Mouse (Mus musculus) urinary bladder, adult 2 months (tissue): ENCODE results near the gene Nap1l2. TPM values are rescaled to one million over a fixed set of nuclear protein-coding genes. Genes with fewer than 3 reads are reported as not detected.
"Not testable (repeated sequence)": the region's sequence is repeated elsewhere in the genome, so short reads cannot be mapped to it uniquely, and the experiment has no call there.

Source experiments
- DNase-seq: peaks from one replicate; pipeline ENCODE4 v3.0.0; 2022; ENCODE audit warnings: low spot score
- polyA plus RNA-seq: library from polyadenylated mRNA; depleted of rRNA; stranded (reverse); fragments of >200 nt; gene quantifications from 2 replicates; pipeline ENCODE4 v1.2.3, GENCODE M21; 2012; rRNA removed

Nap1l2 gene
- polyA plus RNA-seq, result 0.30 and 0.31 TPM in 2 replicates

DNA sequence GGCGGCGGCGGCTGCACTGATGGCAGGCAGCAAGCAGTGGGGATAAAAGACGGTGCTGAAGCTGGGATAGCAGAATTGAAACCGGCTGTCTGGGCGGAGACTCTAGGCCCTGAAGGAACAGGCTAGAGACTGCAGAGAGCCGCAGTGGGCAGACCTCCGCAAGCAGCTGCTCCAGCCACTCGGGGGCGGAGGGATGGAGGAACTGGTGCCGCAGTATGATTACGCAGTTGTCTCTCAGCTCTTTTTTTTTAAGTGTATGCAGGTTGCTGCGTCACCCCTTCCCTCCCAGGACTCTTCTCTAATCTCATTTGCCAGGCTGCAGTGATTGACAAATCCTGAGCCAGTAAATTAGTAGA, at the start of gene Nap1l2:
TSS of gene Nap1l2 (minus strand) at position 210 of the 356 bp plus-strand sequence.
- DNase-seq, result no peak

DNA sequence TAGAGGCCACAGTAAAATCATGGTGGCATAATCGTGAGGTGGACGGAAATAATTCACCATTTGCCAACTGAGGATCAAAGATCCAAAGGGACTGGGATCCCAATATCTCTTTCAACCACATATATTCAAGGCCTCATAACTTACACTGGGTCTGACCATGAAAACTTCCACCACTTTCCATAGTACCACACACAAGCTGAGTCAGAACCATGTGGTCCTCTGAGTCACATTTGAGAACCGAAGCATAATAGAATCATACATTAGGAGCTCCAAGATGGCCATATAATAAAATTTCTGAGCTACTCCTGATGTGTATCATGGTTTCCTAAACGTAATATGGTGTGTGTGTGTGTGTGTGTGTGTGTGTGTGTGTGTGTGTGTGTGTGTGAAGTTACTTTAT, 28.8 kb upstream of the Nap1l2 start:
- DNase-seq, result no peak

DNA sequence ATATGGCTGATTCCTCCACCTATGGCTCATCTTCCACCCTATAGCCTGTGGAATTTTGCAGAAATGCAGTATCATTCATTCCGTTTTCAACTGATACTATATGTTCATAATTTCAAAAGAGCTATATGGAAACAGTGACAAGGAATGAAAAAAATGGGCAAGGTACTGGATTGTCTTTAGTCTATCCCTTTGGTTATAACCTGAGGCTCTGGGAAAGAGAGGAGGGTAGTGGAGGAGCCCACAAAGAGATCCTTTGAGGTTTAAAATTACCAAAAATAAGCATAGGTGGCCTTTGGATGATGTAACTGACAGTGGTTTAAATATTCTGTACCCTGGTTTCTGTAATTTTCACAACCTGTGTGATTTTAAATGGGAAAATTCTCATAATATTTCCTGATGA, 389 bp upstream of the Nap1l2 start:
- DNase-seq, result no peak

DNA sequence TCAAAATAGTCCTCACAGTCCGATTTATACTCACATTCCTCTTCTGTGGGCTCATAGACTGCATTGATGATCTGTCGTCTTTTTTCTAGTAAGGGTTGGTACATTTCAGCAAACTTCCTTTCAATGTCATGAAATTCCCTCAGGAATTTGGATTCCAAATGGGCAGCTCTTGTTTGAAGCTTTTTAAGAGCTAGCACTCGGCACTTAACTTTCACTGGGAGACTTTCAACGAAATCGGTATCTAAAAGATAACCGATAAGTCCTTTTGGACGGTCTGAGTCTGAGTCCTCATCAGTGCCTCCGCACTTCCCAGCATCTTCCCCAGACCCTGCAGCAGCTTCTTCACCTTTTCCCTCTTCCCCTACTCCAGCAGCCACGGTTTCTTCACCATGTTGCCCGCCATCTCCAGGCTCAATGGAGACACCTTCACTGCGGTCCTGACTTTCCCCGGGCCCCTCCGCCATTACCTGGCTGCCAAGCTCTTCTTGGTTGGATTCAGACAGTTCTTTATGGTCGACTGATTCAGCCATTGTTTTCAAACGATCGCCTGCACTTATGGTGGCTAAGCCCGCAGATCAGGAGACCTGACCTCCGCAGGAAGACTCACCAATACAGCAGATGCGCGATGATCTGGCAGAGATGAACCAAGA, 534 bp downstream of the Nap1l2 start:
- DNase-seq, result no peak

DNA sequence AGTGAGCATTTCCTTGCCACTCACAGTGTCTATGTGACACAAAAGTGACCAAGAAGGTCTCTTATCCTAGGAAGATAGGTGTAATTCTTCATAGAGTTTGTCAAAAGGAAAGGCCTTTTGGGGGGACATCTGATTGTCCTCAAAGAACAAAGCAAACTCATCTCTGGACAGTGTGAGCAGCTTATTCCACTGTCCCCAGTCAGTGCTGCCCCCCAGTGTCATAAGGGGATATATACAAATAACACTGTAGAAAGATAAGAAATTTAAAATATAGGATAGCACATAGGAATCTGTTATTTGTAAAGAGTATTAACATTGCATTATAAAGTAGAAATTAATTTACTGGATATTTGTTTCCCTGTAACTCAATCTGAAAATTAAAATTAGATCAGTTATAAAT, 2.9 kb downstream of the Nap1l2 start:
- no peak for DNase-seq

DNA sequence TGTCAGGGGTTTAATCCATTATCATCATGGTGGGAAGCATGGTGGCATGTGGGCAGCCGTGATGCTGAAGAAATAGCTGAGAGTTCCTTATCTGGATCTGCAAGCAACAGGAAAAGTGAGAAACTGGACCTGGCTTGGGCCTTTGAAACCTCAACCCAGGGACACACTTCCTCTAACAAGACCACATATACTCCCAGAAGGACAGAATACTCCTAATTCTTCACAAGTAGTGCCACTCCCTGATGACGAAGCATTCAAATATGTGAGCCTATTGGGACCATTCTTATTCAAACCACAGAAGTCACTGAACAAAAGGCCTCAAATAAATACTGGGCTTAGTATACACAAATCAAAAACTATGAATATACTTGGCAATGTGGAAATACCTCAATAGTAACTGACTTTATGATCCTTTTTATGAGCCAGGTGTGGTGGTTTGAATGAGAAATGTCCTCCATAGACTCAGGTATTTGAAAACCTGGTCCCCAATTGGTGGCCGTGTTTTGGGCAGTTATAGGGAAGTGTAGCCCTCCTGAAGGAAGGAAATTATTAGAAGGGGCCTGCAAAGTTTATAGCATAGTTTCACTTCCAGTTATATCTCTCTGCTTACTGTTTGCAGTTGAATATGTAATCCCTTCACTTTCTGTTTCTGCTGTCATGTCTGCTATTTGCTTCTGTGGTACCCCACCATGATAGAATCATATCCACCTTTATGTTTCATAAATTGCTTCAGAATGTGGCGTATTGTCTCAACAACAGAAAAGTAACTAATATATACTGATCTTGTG, 6.5 kb downstream of the Nap1l2 start:
- no peak for DNase-seq

DNA sequence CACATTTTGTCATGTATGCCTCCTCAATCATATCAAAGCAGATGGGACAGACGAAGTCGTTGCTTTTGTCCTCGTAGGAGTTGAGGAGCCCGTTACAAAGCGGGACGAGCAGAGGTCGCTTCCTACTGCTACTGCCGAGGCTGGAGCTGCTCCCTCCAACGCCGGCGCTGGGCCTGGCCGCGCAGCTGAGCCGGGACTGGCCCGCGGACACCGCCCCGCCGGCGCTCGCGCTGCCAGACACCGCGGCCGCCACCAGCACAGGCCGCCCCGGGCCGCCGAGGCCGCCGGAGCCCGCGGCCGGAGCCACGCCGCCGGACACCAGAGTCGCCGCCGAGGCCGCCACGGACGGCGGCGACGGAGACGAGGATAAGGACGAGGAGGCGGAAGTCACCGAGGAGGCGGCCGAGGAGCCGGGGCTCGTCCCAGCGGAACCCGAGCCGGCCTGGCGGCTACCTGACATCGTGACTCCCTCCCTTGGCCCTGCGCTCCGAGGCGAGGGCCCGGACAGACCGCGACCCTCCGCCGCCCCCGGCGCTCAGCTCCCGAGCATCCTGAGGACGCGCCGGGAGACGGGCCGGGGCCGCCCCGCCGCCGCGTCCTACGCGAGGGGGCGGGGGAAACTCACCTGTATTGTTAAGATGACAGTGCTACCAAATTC, 21.4 kb downstream of the Nap1l2 start:
- DNase-seq, result not testable (repeated sequence)

DNA sequence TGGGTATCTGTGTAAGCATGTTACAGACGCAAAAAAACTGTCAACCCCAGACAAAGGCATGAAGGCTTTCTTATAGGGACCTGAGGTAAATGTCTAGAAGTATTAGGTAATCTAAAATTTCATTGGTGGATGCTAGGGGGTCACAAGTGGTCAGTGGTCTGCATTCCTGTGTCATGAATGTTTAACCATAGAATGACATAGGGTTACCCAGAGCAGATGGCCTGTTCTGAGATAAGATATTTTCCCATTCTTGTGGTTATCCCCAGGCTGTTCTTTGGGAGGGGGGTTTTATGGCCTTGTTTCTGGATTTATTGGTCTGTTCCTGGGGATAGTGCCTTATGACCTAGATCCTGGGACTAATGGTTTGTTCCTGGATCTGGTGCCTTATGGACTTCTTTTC, 30.3 kb downstream of the Nap1l2 start:
- DNase-seq, result no peak

DNA sequence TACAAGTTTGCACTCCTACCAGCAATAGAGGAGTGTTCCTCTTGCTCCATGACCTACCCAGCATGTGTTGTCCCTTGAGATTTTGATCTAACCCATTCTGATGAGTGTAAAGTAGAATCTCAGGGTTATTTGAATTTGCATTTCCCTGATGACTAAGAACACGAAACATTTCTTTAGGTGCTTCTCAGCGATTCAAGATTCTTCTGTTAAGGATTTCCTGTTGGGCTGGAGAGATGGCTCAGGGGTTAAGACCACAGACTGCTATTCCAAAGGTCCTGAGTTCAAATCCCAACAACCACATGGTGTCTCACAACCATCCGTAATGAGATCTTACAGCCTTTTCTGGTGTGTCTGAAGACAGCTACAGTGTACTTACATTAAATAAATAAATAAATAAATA, 47.9 kb downstream of the Nap1l2 start:
- no peak for DNase-seq

Other genes starting within 250 kb of the Nap1l2 start
- not detected in 2 replicates for gene Cdx4, start 134.8 kb upstream of the Nap1l2 start, polyA plus RNA-seq
- gene Chic1, start 169.8 kb upstream of the Nap1l2 start, polyA plus RNA-seq, result 3.4 and 3.8 TPM in 2 replicates
- 1.3 TPM in 2 replicates for gene Tsx, start 227.8 kb upstream of the Nap1l2 start, polyA plus RNA-seq
- 0.52 and 1.1 TPM in 2 replicates for gene Gm26992, start 235.4 kb upstream of the Nap1l2 start, polyA plus RNA-seq